Mouse (Mus musculus) embryonic facial prominence, embryonic 13.5 days (tissue): Measurements from ENCODE around the gene Cysrt1. TPM values are rescaled to one million over a fixed set of nuclear protein-coding genes. Genes with fewer than 3 reads are reported as not detected.

Source experiments
- ATAC-seq: fragments of 200-750 bp; cut with Nextera tagmentation; 2 replicates; pipeline ENCODE4 v1.8.0; 2017; ENCODE audit warnings: low read depth; ENCODE audit not compliant: insufficient number of reproducible peaks, insufficient read depth, low FRiP score, low TSS enrichment
- H3K27ac ChIP-seq: fragments of 300-500 bp; sonication (generic); 2 replicates; pipeline ENCODE4 v1.5.1; 2015; ENCODE audit warnings: moderate library complexity, mild to moderate bottlenecking, inconsistent platforms
- H3K27me3 ChIP-seq: fragments of 300-500 bp; sonication (generic); 2 replicates; pipeline ENCODE4 v1.6.1; 2015; ENCODE audit warnings: mild to moderate bottlenecking, inconsistent platforms
- H3K36me3 ChIP-seq: fragments of 300-500 bp; sonication (generic); 2 replicates; pipeline ENCODE4 v1.6.1; 2015; ENCODE audit warnings: mild to moderate bottlenecking, inconsistent platforms
- H3K4me1 ChIP-seq: fragments of 300-500 bp; sonication (generic); 2 replicates; pipeline ENCODE4 v1.6.1; 2015; ENCODE audit warnings: inconsistent platforms
- H3K4me2 ChIP-seq: fragments of 300-500 bp; sonication (generic); 2 replicates; pipeline ENCODE4 v1.6.1; 2015; ENCODE audit warnings: moderate library complexity, mild to moderate bottlenecking, inconsistent platforms
- H3K4me3 ChIP-seq: fragments of 300-500 bp; sonication (generic); 2 replicates; pipeline ENCODE4 v1.5.1; 2015; ENCODE audit warnings: mild to moderate bottlenecking, inconsistent platforms
- H3K9ac ChIP-seq: fragments of 300-500 bp; sonication (generic); 2 replicates; pipeline ENCODE4 v1.6.1; 2015; ENCODE audit warnings: mild to moderate bottlenecking, inconsistent platforms
- H3K9me3 ChIP-seq: fragments of 300-500 bp; sonication (generic); 2 replicates; pipeline ENCODE4 v1.6.1; 2016; ENCODE audit warnings: inconsistent platforms
- WGBS: fragments of 180-500 bp; shearing (Covaris S2); methylation state at CpG from one replicate; pipeline ENCODE4 v1.1.7; 2015; ENCODE audit warnings: mixed read lengths; 5-methylcytosine and 5-hydroxymethylcytosine counted together
- polyA plus RNA-seq: library from polyadenylated mRNA; unstranded; fragments of >200 nt; fragmentation: Nextera tagmentation; extraction: Ambion mirVana; gene quantifications from 2 replicates; pipeline ENCODE4 v1.2.1, GENCODE M21; 2015

Gene Cysrt1
- polyA plus RNA-seq, 1 experiment from 2014 or later, result 0.81 TPM

DNA sequence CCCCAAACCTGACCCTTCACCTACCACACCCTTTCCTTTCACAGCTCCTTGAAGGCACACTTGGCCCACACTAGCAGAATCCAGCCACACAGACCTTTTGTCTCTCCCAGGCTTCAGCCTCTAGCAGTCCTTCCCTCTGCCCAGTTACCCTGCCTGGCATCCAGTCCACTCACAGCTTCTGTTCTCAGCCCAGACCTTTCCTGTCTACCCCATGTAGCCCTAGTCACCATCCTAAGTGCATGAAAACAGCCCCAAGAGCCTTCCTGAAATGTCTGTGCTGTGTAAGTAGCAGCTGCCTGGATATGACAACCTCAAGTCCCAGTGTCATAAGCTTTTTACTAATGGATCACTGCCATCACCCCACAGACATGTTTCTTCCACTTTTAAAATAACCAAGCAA is 44.3 kb downstream of the Cysrt1 start:
- Histone ChIP-seq H3K4me2 (no peak overlapping the region), H3K4me3 (no peak overlapping the region), H3K27me3 (peaks cover 44% of the 10 kb centered on the region), H3K36me3 (peaks cover 48% of the 10 kb centered on the region), H3K4me1 (peaks cover 32% of the 10 kb centered on the region), H3K9ac (0 out of 2 replicates have a peak overlapping the region, but pooled peaks have one; percentile 16), H3K27ac (no peak overlapping the region), H3K9me3 (no peaks in the 10 kb centered on the region)
- ATAC-seq, result no peak

DNA sequence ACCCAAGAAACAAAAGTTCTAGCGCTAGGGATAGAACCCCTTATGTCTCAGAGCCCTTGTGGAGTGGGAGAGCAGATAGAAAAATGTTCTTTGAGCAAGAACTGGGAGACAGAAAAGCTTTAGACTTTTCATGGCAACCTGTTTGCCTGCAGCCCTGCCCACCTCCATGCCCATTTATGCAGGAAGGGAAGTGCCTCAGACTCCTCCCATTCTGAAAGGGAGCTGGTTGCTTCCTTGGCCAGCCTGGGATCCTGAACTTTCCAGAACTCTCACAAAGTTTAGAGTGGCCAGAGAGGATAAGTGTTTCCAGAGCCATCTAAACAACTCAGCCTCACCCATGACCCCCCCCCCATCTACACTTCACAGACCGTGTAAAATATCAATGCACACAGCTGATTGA is 45.1 kb downstream of the Cysrt1 start:
- no peak overlapping the region for H3K4me2 ChIP-seq
- no peak overlapping the region for H3K27ac ChIP-seq
- no peak for ATAC-seq
- peaks cover 44% of the 10 kb centered on the region for H3K27me3 ChIP-seq
- WGBS, result 20% methylated on average over 2 of the region's 2 CpGs
- H3K36me3 ChIP-seq, result peaks cover 40% of the 10 kb centered on the region
- H3K4me3 ChIP-seq, result peak overlapping the region; percentile 29; the same call in 1 of the 2 replicates
- H3K9me3 ChIP-seq, result no peaks in the 10 kb centered on the region
- 0 out of 2 replicates have a peak overlapping the region, but pooled peaks have one; percentile 16 for H3K9ac ChIP-seq
- H3K4me1 ChIP-seq, result peaks cover 32% of the 10 kb centered on the region

DNA sequence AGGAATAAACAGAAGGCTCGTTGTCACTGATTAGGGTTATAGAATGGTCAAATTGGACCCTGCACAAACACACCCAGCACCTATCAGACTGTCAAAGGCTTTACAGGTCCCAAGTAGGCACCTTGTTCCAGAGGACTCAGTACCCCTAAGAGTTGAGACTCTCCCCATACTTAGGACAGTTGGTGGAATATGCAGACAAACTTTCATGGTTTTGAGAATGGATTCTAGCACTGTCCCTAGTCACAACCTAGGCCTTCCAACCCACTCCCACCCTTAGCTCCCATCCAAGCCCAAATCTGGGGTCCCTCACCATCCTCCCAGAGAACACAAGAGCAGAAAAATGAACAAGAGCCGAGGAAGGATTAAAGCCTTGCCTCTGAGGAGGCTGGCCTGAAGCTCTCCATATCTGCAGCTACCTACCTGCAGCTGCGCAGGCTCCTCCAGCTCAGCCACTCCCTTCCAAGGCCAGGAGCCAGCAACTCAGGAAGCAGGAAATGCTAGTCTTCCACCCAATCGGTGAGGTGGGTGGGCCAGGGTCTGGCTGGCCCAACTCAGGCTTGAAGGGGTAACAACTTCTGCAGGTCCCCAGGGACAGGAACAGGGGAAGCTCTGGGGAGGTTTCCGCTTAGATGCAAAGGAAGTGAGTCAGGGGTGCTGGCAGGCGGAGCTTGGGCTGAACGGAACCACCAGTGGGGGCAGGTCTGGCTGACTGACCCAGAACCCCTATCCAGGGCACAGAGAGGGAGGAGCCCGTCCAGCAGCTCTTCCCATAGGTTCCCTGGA is 45.9 kb downstream of the Cysrt1 start, which contains the start of gene Tor4a:
Tor4a (minus strand) TSS at position 715 of the 783 bp plus-strand sequence.
- Histone ChIP-seq H3K4me3 (peak within 1 kb of the TSS; percentile 29), H3K4me2 (peak within 1 kb of the TSS; percentile 55), H3K27me3 (peaks cover 44% of the 10 kb centered on the region), H3K36me3 (peaks cover 32% of the 10 kb centered on the region), H3K4me1 (peaks cover 32% of the 10 kb centered on the region), H3K27ac (no peak within 1 kb of the TSS), H3K9ac (peak within 1 kb of the TSS; percentile 54), H3K9me3 (no peaks in the 10 kb centered on the region)
- ATAC-seq, result peak; percentile 33; the same call in 1 of the 2 replicates
- WGBS, result 12% methylated on average over 8 of the region's 8 CpGs

DNA sequence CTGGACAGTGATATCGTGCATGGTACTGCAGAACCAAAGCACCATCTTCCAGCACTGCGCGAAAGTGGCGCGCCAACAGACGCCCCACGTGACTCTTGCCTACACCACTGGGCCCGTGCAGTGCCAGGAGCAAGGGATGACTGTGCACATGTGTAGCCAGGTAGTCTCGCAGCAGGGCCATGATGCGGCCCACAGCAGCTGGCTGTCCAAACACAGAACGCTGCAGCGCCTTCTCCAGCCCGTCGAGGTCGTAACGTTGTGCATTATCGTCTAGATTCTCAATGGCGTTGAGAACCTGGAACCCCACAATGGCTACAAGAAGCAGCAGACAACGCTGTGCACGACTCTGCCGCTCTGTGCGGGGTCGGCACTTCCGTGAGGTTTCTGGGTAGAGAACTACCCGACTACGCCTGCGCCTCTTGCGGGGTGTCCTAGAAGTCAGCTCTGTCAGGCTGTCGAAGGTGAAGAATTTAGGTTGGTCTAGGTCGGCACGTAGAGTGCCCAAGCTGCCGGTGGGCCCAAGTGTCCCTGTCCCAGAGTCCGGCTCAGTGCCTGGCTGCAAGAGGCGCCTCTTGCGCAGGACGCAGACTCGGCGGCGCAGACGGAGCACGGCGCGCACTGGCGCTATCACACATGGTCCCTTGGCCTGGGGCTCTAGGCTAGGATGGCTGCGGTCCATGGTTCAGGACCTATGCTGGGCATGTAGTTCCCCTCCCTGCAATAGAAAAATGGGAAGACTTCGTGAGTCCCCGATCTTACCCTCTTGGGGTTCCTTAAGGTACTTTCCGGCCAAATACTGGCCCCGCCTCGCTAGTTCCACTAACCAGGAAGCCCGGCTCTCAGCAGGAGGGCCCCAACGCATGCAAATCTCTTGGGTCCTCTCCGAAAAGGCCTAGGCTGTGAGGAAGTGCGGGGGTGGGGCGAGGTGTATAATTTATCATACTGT is 46.8 kb downstream of the Cysrt1 start:
- Histone ChIP-seq H3K36me3 (peaks cover 23% of the 10 kb centered on the region), H3K4me1 (peaks cover 32% of the 10 kb centered on the region), H3K9ac (peak overlapping the region; percentile 54), H3K9me3 (no peaks in the 10 kb centered on the region), H3K4me3 (peak overlapping the region; percentile 29), H3K27ac (no peak overlapping the region), H3K4me2 (peak overlapping the region; percentile 55), H3K27me3 (peaks cover 44% of the 10 kb centered on the region)
- no peak for ATAC-seq
- 18% methylated on average over 55 of the region's 55 CpGs for WGBS

- no peaks in the 10 kb centered on the region for H3K9me3 ChIP-seq
- H3K27ac ChIP-seq, result no peak overlapping the region
- no peak overlapping the region for H3K9ac ChIP-seq
- H3K36me3 ChIP-seq, result peaks cover 15% of the 10 kb centered on the region
- H3K4me2 ChIP-seq, result peak overlapping the region; percentile 55; the same call in 1 of the 2 replicates
- ATAC-seq, result no peak
- H3K4me1 ChIP-seq, result peaks cover 32% of the 10 kb centered on the region
- H3K27me3 ChIP-seq, result peaks cover 44% of the 10 kb centered on the region
- H3K4me3 ChIP-seq, result no peak overlapping the region
- 82% methylated on average over 17 of the region's 17 CpGs for WGBS
Observed at GRCm38 (mm10) chr2:25194486-25195171, 47.6 kb downstream of the Cysrt1 start.

- peaks cover 32% of the 10 kb centered on the region for H3K4me1 ChIP-seq
- H3K36me3 ChIP-seq, result peaks cover 8% of the 10 kb centered on the region
- H3K27ac ChIP-seq, result no peak overlapping the region
- no peaks in the 10 kb centered on the region for H3K9me3 ChIP-seq
- peaks cover 44% of the 10 kb centered on the region for H3K27me3 ChIP-seq
- no peak overlapping the region for H3K4me3 ChIP-seq
- H3K9ac ChIP-seq, result no peak overlapping the region
- ATAC-seq, result no peak
- no peak overlapping the region; the same call in 1 of the 2 replicates for H3K4me2 ChIP-seq
- WGBS, result 72% methylated on average over 5 of the region's 5 CpGs
Observed at GRCm38 (mm10) chr2:25194006-25194405, 48.2 kb downstream of the Cysrt1 start.

DNA sequence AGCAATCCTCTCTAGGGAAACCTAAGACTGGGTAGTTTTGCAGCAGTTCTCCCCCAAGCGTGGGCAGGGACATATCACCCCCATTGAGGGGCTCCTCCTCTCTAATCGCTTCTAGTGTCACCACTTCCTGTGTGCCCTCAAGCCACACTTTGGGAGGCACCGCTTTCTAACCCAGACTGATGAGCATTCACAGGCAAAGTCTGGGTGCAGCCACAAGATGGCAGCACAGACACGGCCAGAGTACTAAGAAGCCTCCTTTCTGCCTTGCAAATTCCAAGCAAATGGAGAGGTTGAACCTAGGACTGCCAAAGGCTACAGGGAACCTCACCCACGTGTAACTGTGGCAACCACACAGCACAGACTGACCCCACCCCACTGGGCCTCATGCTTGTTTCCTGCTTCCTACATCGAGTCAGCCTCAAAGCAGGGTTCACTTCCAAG is 48.9 kb downstream of the Cysrt1 start:
- peaks cover 44% of the 10 kb centered on the region for H3K27me3 ChIP-seq
- H3K36me3 ChIP-seq, result peaks cover 5% of the 10 kb centered on the region; the same call in 1 of the 2 replicates
- no peak overlapping the region for H3K27ac ChIP-seq
- peak overlapping the region; percentile 39 for H3K4me2 ChIP-seq
- no peak overlapping the region for H3K4me3 ChIP-seq
- H3K9me3 ChIP-seq, result no peaks in the 10 kb centered on the region
- H3K9ac ChIP-seq, result peak overlapping the region; percentile 54
- peak; percentile 66; the same call in 1 of the 2 replicates for ATAC-seq
- under 1% methylated on average over 6 of the region's 6 CpGs for WGBS
- peaks cover 32% of the 10 kb centered on the region for H3K4me1 ChIP-seq

Other genes starting within 250 kb of the Cysrt1 start
- 82.5 and 87.4 TPM in 2 replicates for gene Nsmf, start 188.1 kb downstream of the Cysrt1 start, polyA plus RNA-seq
- not detected in 2 replicates for gene Entpd8, start 162.1 kb downstream of the Cysrt1 start, polyA plus RNA-seq
- gene Noxa1, start 147.3 kb downstream of the Cysrt1 start, polyA plus RNA-seq, result 0.17 TPM in 1 of 2 replicates, not detected in the other
- 15.0 and 16.7 TPM in 2 replicates for gene Nrarp, start 61.7 kb downstream of the Cysrt1 start, polyA plus RNA-seq
- gene Tor4a, start 45.6 kb downstream of the Cysrt1 start, polyA plus RNA-seq, result 5.1 and 6.1 TPM in 2 replicates
- 110 and 114 TPM in 2 replicates for gene Nelfb, start 31.0 kb downstream of the Cysrt1 start, polyA plus RNA-seq
- gene Stpg3, start 27.8 kb downstream of the Cysrt1 start, polyA plus RNA-seq, result 0.15 TPM in 1 of 2 replicates, not detected in the other
- gene Fam166a, start 23.7 kb downstream of the Cysrt1 start, polyA plus RNA-seq, result not detected in 2 replicates
- gene Tubb4b, start 17.8 kb downstream of the Cysrt1 start, polyA plus RNA-seq, result 409 and 438 TPM in 2 replicates
- gene Slc34a3, start 8.1 kb downstream of the Cysrt1 start, polyA plus RNA-seq, result not detected in 2 replicates
- gene Rnf224, start 5.7 kb downstream of the Cysrt1 start, polyA plus RNA-seq, result not detected in 2 replicates
- gene Rnf208, start 197 bp downstream of the Cysrt1 start, polyA plus RNA-seq, result 10.8 and 11.3 TPM in 2 replicates
- gene AL732309.1, start 4.4 kb upstream of the Cysrt1 start, polyA plus RNA-seq, result 6.9 and 7.9 TPM in 2 replicates
- 24.5 and 25.3 TPM in 2 replicates for gene Tmem203, start 13.0 kb upstream of the Cysrt1 start, polyA plus RNA-seq
- gene Tprn, start 20.2 kb upstream of the Cysrt1 start, polyA plus RNA-seq, result 7.5 and 8.2 TPM in 2 replicates
- 231 and 246 TPM in 2 replicates for gene Ssna1, start 30.0 kb upstream of the Cysrt1 start, polyA plus RNA-seq
- gene Anapc2, start 30.0 kb upstream of the Cysrt1 start, polyA plus RNA-seq, result 137 and 143 TPM in 2 replicates
- gene Tmem210, start 45.7 kb upstream of the Cysrt1 start, polyA plus RNA-seq, result not detected in 2 replicates
- 0.22 TPM in 2 replicates for gene Lrrc26, start 47.5 kb upstream of the Cysrt1 start, polyA plus RNA-seq
- gene Grin1, start 76.7 kb upstream of the Cysrt1 start, polyA plus RNA-seq, result 0.38 and 1.2 TPM in 2 replicates
- gene Man1b1, start 89.9 kb upstream of the Cysrt1 start, polyA plus RNA-seq, result 61.1 and 79.4 TPM in 2 replicates
- 23.0 and 25.5 TPM in 2 replicates for gene Dpp7, start 113.9 kb upstream of the Cysrt1 start, polyA plus RNA-seq
- gene Uap1l1, start 123.2 kb upstream of the Cysrt1 start, polyA plus RNA-seq, result 9.9 and 14.9 TPM in 2 replicates
- 38.9 and 47.9 TPM in 2 replicates for gene Sapcd2, start 129.9 kb upstream of the Cysrt1 start, polyA plus RNA-seq
- gene Entpd2, start 153.4 kb upstream of the Cysrt1 start, polyA plus RNA-seq, result 0.87 and 1.1 TPM in 2 replicates
- gene Npdc1, start 156.9 kb upstream of the Cysrt1 start, polyA plus RNA-seq, result 42.5 and 48.9 TPM in 2 replicates
- 0.12 and 0.17 TPM in 2 replicates for gene Fut7, start 180.8 kb upstream of the Cysrt1 start, polyA plus RNA-seq
- 2.9 and 4.0 TPM in 2 replicates for gene Abca2, start 186.3 kb upstream of the Cysrt1 start, polyA plus RNA-seq
- 5.0 and 7.2 TPM in 2 replicates for gene Clic3, start 214.4 kb upstream of the Cysrt1 start, polyA plus RNA-seq
- 29.4 and 35.9 TPM in 2 replicates for gene Paxx, start 218.6 kb upstream of the Cysrt1 start, polyA plus RNA-seq
- 1.3 and 2.8 TPM in 2 replicates for gene Ptgds, start 227.6 kb upstream of the Cysrt1 start, polyA plus RNA-seq